Mouse (Mus musculus) brain, adult 2 months (tissue): ENCODE data around the gene Olfr177.

Source experiments
- DNase-seq: peaks from one replicate; pipeline ENCODE4 v3.0.0; 2011; ENCODE audit warnings: low read depth, low spot score

Gene Olfr177

GRCm38 (mm10) chr16:58874668-58875067 lies at the start of gene Olfr177:
Gene Olfr177, minus strand, starts transcription at chr16:58874768.
- no peak for DNase-seq

DNA sequence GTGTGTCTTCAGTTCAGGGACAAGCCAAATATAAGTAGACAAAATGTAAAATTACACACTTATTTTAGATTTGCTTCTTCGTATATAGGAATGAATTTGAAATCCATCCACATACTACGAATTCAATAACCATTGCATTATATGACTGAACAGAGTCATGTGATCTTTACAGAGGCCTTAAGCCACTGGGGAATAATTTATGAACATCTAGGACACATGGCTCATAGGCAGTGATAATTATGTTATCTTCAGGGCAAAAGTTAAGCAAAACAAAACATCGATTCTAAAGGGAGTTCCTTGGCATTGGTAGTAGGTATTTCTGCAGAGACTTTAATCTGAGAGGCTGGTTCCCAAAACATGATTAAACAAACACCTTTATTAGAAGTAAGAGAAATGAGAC lies 17.4 kb upstream of the Olfr177 start, which contains the start of gene Olfr178:
Olfr178 (minus strand) TSS at position 101 of the 400 bp plus-strand sequence.
- DNase-seq, result no peak

DNA sequence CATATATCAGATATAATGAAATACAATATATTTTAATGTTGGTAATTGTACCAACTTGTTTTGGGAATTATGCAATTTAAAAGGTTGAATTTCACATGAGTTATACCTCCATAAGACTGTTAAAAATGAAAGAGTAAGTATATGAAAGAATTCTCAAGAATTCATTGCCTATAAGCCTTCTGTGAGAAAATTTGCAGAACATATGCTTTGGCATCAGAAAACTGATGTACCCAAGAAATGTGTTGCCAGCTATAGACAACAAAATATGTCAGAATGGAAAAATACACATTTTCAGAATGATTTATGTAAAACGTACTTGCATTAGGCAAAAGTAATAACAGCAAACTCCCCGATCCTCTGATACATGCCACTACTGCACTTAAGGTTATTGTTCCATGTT lies 9.8 kb upstream of the Olfr177 start:
- DNase-seq, result peak; percentile 45

DNA sequence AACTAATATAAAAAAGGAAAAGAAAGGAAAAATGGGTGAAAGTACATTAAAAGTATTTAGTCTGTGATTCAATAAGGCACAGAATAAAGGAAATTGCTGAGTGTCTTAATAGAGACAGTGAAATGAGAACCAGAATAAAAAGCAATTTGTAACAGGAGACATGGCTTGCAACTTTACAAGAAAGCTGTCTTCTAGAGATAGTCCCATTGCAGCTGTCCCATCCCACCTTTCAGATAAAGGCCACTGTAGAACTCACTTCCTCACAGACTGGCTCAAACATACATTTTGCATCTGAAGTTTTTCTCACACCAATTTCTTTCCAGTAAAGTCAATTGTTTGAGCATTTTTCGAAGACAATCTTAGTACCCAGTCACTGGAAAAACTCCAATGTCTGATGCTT lies 13.1 kb downstream of the Olfr177 start:
- DNase-seq, result peak; percentile 10

GRCm38 (mm10) chr16:58860032-58860737 lies 14.4 kb downstream of the Olfr177 start:
- no peak for DNase-seq

DNA sequence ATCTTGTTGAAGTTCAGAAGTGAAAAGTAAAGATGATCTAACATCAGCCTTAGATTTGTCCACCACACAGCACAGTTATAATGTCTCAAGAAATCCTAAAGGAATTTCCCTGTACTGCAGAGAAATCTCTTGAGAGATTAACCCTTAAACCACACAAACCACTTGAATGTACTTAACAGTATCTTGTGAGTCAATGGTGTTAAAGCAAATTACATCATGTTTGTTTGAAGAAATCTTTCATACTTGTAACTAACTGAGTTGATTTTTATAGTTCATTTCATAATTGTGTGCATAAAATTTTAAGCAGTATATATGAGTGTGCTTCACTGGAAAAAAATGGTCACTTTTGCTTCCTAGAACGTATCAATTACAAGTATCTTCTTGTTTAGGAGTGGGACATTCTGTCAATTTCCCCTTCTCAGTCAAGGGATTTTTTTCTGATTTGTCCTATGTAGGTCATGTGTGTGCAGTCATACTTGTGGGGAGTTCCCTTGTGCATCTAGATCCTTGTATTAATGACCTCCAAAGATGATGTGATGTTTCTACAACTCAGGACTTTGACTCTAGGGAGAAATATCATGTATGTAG lies 47.7 kb downstream of the Olfr177 start, which contains the start of gene Olfr175-ps1:
Olfr175-ps1 (minus strand) TSS at position 51 of the 588 bp plus-strand sequence.
- DNase-seq, result no peak
